Mouse (Mus musculus) spleen, postnatal 4 days (tissue): Measurements from ENCODE around the gene Slc19a2.
"Not testable (repeated sequence)": the region's sequence is repeated elsewhere in the genome, so short reads cannot be mapped to it uniquely, and the experiment has no call there.

Experiments used
- DNase-seq, 2 experiments: peaks; one replicate each; pipeline ENCODE4 v3.0.0; 2022; ENCODE audit warnings: low spot score in 2 of 2

Gene Slc19a2

DNA sequence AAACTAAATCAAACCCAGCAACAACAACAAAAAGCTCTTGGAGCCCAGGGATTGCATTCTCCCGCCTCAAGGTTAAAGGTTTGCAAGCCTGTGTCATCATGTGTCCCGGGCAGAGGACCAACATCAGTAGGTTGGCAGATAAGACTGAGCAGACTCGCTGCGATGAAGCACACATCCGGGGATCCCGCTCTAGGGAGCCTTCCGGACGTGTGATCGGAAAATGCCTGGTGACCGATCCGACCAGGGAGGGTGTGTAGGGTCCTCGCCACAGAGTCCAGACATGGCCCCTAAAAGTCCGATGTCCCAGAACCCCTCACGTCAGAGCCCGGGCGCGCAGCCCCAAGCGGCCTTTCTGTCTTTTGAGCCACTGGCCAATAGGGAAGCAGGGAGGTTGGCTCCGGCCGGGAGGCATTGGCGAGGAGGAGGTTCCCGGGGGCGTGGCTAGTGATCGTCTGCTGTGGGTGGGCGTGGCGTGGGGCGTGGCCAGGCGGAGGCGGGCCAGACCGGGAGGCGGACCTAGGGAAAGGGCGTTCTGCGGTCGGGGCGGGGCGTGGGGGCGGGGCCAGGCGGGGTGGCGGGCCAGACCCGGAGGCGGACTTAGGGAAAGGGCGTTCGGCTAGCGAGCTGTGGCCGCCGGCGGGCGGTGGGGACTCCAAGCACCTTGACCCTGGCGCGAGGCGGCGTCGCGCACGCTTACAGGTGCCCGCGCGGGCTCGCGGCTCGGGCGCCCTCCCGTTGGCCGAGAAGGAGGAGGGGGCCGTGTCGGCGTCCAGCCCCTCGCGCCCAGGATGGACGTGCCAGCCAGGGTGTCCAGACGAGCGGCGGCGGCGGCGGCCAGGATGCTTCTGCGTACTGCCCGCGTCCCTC, at the start of gene Slc19a2:
TSS of gene Slc19a2 (plus strand) at position 582 of the 867 bp plus-strand sequence.
- peak; percentile 98 to 100 for DNase-seq

DNA sequence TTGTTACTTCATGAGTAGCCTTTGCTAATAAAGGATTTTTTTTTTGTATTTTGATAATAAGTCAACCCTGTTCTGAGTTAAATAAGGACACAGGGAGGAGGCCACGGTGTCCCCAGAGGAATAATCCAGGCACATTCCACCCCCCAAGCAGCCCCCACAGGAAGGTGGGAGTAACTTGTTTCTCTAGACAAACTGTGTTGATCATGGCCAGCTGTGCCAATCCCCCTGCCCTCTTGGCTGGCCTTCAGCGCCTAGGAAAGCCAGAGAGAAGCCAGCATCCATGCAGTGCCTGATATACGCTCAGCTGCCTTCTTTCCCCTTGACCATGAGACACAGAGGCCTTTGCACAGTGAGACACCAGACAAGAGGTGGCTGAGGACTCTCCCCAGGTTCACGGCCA, 49.3 kb upstream of the Slc19a2 start:
- no peak for DNase-seq

DNA sequence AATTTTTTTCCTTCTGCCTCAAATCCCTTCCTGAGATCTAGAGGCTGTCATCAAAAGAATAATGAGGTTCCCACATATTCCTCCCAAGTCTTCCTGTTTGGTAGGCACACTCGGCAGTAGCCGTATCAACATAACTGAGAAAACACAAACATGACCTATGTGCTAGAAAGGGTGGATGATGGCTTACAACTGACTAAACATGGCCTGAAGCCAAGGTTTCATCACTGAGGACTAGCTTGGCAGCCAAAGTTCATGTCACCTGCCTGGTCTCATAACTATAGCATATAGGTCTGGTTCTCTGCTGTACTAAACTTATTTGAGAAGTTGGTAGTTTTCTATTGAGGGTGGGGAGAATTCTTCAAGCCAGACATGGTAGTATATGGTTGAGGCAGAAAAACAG, 40.4 kb upstream of the Slc19a2 start:
- DNase-seq, result no peak

DNA sequence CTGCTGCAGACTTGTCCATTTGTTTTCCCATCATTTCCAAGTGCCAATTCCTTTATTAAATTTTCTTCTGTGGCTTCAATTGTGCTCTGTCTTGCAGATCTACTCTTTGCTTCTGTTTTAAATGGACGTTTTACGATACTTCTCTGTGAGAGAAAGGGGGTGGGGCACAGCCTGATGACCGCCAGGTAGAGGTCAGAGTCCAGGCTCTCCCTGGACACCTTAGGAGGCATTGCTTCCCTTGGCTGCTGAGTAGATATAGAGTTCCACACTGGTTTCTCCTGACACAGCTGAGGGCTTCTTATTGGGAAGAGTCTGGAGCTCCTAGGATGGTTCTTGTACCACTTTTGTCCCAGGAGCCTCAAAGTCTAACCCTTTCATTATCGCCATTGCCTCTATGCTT, 37.9 kb upstream of the Slc19a2 start:
- DNase-seq, result no peak

DNA sequence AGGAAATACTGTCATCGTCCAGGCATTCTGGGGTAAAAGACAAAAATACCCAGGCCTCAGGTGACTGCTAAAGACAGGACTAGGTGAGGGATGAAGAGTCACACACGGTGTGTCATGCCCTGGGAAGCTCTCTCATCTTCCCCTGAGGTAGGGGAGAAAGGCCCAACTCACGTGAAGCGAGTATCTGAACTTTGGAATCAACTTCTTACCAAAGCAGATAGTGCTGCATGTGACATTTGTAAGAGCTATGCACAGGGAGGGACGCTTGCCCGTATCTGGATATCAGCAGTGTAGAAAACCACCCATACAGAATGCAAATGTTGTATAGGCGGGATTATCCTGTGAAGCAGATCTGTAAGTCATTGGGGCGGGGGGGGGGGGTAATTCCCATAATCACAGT, 36.2 kb upstream of the Slc19a2 start:
- no peak for DNase-seq

DNA sequence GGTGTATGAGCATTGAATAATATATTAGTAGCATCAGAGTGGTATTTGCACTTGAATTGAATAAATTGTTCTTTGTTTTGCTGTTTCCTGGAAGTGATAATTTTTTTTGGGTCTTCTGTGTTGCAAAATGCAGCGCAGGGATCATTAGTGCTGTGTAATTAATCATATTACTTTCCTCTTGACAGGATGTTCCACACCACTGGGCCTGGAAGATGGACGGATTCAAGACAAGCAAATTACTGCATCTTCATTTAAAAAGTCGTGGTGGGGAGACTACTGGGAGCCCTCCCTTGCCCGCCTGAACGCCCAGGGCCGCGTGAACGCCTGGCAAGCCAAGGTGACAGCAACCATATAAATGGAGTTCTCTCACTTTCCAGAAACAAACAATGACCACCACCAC, 34.7 kb upstream of the Slc19a2 start:
- DNase-seq, result no peak

DNA sequence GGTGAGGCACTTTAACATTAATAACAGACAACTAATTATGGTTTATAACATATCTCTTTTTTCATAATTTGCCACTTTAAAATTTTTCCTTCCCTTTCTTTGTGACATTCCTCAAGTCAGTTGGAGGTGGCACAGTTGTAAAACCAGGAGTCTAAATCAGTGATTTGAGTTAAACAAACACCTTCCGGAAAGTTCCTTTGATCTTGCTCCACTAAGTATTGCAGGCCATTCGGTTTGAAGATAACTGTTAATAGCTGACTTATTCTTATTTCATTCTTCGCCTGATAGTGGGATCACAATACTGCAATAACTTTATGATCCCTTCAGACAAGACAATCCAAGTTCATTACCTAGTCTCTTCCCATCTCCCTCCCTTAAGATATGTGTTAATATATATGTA, 33.7 kb upstream of the Slc19a2 start:
- no peak for DNase-seq

DNA sequence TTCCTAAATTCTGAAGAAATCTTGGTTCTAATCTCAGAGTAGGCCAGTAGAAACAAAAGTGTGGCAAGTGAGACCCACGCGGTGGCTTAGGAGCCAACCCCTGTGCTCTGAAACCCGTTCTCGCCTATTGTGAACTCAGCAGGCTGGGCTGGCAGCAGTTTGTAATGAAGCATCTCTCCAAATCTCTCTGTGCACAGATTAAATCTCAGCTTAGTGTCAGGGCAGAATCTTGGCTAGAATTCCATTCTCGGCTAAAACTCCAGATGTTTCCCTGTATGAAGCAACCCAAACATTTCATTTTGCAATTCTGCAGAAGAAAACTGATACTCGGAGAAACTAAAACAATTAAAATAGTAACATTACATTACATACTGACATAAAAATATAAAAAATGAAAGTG, 33.3 kb upstream of the Slc19a2 start:
- no peak for DNase-seq

DNA sequence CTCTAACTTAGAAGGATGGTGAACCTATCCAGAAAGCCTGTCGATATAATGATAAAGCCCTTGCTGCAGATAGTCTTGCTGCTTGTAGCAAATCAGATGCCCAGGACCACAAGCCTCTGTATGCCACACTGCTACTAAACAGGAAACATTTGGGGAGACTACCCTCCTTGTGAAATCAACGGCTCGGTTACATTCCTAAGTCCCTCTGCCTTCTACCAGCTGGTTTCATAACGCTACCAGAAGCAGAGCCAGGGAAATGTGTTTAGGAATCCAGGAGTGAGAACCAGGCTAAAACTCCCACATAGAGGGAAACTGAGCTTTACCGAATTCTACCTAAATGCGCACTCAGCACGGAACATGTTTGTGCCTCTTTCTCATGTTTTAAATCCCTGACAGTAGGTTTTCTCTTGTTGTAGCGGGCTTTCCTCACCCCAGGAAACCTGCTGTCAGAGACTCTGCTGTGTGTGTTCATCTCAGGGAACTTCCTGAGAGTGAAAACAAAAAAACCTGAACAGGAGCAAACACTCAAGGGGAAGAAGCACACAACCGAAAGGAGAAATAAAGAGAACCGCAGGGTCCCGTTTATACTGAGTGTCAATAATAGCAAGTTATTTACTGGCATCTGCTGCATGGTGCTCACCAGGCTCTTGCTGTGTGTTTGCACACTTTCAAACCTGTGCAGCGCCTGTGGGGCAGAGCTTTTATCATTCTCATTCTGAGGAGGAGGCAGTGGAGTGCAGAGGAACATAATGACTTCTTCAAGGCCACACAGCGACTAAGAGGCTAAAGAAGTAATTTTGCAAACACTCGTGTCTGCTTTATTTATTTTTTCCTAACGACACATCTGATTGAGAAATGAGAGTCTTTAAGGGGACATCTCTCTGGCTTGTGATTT, 30.8 kb upstream of the Slc19a2 start:
- DNase-seq, result no peak

DNA sequence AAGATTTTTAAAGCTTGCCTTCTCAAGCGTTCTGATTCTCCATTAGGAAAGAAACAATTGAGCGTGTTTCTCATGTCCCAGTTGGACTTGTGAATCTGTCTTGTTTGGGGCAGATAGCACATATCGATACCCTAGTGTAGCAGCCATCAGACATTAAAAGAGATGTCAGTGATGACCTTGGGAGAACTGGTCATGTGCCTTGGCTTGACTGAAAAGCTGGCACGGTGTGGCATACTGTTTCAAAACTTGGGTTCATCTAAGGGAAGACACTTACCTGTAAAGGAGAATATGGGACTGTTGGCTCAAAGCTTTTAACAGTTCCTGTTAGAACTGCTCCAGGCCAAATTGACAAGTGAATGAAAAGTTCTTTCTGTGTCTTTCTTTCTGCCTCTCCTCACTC, 28.6 kb upstream of the Slc19a2 start:
- DNase-seq, result no peak

DNA sequence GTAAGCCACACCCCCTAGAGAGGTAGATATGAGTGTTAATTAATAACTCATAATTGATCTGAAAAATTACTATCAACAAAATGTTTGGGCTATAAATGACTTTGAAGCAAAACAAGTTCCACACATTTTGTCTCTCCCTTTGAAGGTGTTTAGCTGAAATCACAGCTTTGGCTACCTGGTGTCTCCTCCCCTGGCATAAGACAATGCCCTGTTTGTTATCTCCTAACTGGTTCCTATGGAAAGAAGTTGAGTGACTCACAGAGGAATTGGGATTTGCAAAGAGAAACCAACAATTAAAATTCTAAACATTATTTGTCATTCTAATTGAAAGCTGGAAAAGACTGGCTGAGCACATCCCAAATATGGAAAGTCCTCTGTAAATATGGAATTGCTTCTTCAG, 25.8 kb upstream of the Slc19a2 start:
- no peak for DNase-seq

DNA sequence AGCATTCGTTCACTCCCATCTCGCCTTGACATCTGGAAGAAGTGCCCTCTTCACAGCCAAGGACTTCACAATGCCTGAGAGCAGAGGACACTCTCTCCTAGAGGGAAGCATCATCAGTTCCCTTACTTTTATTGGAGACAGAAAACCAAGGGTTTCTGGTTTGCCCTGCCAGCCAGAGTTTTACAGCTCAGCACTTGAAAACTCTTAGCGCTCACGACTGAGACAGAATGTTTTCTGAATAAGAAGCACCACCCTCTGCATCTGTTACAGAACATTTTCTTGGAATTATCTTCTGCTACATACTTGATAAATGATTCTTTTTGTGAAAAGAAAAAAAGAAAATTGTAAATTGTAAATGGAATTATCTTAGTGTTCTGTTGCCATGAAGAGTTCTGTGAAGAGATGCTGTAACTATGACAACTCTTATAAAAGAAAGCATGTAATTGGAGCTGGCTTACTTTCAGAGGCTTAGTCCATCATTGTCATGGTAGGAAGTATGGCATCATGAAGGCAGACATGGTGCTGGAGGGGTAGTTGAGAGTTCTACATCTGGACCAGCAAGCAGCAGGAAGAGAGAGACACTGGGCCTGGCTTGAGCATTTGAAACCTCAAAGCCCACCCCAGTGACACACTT, 16.8 kb upstream of the Slc19a2 start:
- DNase-seq, result not testable (repeated sequence)

DNA sequence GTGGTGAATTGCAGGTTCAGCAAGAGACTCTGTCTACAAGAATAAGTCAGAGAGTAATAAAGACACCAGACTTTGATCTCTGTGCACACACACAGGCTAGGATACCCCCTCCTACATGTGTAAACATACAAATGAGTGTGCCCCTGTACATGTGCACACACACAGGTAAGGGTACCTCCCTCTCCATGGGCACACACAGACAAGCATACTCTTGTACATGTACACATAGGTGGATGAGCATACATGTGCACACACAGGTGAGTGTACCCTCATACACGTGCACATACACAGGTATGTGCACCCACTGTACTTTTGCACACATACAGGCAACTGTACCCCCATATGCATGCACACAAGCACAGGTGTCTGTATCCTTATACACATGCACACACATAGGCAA, 15.4 kb upstream of the Slc19a2 start:
- no peak for DNase-seq

DNA sequence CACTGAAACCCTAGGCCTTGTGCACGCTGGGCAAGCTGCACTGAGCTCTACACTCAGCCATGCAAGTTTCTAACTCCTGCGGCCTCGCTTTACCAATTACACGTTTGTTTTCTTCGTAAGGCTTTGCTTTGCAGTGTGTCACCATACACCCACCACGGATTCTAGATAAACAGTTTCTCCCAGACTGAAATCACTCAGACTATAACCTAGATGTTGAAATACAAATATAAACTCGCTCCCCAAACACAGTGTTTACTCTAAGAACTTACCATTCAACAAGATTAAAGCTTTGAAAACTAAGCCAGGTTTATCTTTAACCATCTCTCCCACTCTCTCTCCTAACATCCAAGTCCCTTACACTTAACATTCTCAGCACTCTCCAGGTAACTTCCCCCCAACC, 13.8 kb upstream of the Slc19a2 start:
- DNase-seq, result no peak

DNA sequence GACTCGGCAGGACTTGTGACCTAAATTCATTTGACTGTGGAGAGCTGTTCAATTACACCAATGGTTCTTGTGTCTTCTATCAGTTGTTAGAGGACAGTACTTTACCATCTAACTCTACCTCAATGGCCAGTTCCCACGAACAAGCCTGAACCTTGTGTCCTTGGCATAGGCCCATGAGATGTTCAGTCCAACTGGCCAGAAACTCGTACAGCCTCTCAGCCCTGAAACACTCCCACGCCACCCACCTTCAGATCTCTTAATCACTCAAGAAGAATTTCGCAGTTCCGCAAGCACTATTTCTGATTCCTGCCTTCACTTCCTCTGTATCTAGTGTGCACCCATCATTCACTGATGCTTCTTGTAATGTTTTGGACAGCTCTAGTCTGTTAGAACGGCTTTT, 12.8 kb upstream of the Slc19a2 start:
- no peak for DNase-seq

DNA sequence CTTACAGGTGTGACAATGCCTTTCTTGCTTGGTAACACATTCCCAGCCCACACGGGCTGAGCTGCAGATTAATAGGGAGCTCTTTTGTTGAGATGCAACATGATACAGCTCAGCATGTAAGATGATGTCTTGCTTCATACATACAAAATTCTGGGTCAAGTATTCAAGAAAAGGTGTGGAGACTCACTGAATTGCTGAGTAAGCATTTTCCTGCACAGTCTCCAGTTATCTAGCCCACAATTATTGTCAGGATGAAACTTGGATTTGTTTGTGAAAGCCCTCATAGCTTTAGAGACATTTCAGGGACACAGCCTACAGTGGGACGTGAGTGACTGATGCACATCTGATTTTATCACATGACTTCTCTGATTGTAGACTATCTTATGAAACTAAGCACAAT, 7.4 kb upstream of the Slc19a2 start:
- DNase-seq, result no peak

DNA sequence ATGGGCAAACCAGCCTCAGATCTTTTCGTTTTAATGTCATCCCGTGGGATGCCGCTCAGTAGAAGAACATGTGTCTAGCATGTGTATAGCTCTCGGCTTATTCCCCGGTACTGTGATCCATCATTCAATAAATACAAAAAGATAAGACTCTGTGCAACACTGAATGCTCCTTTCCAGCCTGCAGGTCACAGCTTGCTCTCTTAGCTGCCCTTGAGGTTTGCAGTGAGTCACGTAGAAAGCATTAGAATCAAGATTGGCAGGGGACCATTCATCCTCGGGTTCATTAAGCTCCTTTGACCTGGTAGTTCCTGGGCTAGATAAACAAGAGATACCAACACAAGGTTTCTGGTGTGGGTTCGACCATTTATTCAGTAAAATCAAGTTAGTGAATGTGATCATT, 6.0 kb upstream of the Slc19a2 start:
- no peak for DNase-seq

DNA sequence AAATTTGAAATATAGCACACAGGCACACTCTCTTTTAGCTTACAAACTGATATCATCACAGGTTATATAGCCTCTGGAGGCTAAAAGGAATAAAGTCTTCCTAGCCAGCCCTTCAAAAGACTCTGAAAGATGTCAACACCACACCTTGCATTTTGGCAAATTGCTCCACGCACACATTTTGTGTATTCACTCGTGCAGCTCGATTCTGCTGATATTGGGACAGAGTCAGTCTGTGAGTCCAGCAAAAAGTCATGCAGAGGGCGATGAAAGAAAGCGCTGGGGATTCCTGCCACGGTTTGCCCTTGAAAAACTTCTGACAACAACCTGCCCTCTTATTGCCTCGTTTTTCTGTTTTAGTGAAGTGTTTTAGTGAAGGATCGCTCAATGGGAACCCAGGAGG, 1.4 kb upstream of the Slc19a2 start:
- DNase-seq, result no peak

DNA sequence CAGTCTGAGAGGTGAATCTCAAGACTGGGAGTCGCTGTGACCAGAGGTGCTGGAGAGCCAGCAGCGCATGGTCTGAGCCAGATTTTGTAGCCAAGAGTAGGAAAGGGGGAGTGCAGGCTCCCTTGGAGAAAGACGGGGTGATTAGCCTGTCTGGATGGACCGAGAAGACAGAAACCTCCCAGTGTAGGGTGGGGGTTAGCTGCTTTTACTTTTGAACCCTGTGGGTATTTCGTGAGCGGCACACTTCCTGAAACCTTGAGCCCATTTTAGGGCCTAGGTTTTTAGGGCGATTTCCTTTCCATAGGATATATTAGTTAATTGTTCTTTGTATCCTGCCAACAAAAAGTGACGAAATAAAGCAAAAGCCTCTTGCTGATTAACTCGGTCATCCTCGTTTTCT, 875 bp upstream of the Slc19a2 start:
- no peak for DNase-seq

DNA sequence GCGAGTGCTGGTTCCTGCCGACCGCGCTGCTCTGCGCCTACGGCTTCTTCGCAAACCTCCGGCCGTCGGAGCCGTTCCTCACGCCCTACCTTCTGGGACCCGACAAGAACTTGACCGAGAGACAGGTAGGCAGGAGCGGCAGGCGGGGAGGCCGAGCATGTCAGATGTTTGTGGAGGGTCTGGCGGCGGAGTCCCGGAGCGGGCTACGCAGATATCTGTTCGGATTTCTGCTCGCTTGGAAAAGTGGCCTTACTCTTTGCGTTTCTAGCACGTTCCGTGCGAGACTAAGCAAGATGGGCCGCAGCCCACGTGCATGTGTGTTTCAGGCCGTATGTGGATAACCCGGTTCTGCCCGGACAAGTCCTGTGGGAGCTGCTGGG, 476 bp downstream of the Slc19a2 start:
- no peak for DNase-seq

DNA sequence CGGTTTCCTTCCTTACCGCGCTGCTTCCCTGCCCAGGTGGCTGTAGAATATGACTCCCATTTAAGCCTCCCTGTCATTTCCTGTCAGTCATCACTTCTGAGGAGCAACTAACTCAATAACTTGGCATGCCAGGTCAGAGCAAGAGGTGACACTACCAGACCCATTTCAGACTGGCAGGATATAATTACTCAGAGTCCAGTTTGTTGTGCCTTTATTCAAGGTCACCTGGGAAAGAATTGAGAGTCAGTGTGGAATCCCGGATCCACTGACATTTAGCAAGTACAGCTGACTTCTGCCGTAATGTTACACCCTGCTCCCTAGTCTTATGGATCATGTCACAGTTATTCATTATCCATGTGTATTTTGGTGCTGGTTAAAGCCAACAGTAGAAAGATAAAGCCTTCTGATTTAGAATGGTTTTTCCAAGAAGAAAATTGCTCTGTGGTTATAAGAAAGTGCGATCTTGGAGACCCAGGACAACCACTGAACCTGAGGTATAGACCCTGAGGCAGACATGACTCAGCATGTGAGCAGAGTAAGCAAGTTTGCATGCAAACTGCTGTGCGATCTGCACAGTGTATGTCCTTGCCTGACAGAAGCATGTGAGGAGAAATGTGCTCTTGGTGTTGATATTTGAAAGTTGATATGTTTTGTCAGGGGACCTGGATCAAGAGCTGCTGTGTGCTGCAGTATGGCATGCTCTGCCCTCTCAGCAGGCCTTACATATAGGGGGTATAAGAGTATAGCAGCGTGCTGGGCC, 1.7 kb downstream of the Slc19a2 start:
- no peak for DNase-seq

DNA sequence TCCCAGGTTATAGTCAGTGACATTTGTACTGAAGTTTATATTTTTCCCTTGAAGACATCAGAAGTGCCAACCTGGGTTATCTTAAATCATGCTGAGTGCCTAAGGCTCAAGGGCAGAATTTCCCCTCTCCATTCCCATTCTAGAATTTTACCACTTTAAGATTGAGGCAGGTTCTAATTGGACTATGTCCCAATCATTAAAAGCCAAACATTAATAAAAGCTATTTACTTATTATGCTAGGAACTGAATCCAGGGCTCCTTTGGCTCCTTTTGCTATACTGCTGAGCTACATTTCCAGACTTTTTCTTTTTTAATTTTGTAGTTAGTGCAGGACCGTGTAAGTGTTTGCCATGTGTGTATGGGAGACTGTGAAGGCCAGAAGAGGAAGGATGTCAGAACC, 2.6 kb downstream of the Slc19a2 start:
- no peak for DNase-seq
